Mouse (Mus musculus): ENCODE results near the gene Gpr156. TPM values are rescaled to one million over a fixed set of nuclear protein-coding genes. Genes with fewer than 3 reads are reported as not detected.
A peak's percentile ranks its signal among the peaks of the same experiment; 100 is the strongest.

The Gpr156 gene
- total and polyA plus RNA-seq, 3 experiments, result 0.08 to 0.09 TPM; not detected in 1

GRCm38 (mm10) chr16:37945031-37945796 lies 28.9 kb downstream of the Gpr156 start:
- Histone ChIP-seq H3K9me3 (replicated peaks; ENCODE audit: low read length) (no peaks in the 10 kb centered on the region), H3K27me3 (replicated peaks) (no peaks in the 10 kb centered on the region), H3K4me3 (replicated peaks in 1 of 3; ENCODE audit: low read depth in 2 of 3, low read length in 2 of 3, poor library complexity in 1 of 3) (no peak overlapping the region), H3K27ac (ENCODE audit: insufficient read depth, low read depth) (no peak overlapping the region), H3K79me2 (replicated peaks; ENCODE audit: control insufficient read depth, extremely low read depth, insufficient read depth, poor library complexity, severe bottlenecking) (no peaks in the 10 kb centered on the region), H3K4me2 (ENCODE audit: insufficient read depth, low read depth, poor library complexity, severe bottlenecking) (no peak overlapping the region), H3K4me1 (ENCODE audit: control insufficient read depth in 1 of 2, insufficient read depth in 2 of 2) (peaks cover 1 to 5% of the 10 kb centered on the region in 2 experiments; a peak in 2 of 4 replicates), H3K36me3 (replicated peaks in 1 of 2; ENCODE audit: control insufficient read depth in 1 of 2, insufficient read depth in 1 of 2, low read length in 1 of 2) (no peaks in the 10 kb centered on the region), H3K9ac (ENCODE audit: insufficient read depth, low read depth) (no peak overlapping the region)
- DNase-seq (ENCODE audit: extremely low read depth), result no peak
- in situ Hi-C loops (cut with MboI; ENCODE audit: low pct_ligation_motif_present, low pct_unique_long_range_greater_than_20kb, low sequenced_read_pairs) (loop anchor here (5.0 to 10.0 kb wide), 2 partner anchors 128 to 250 kb away; no protein-coding TSS in a partner anchor), dilution Hi-C loops (cut with MboI; ENCODE audit: extremely low pct_ligation_motif_present, extremely low pct_unique_long_range_greater_than_20kb, low sequenced_read_pairs) (no loop called here)
- TF ChIP-seq GABPA (IDR thresholded peaks at IDR 0.05; ENCODE audit: insufficient replicate concordance, low read depth, low read length) (no peak), CHD2 (IDR thresholded peaks at IDR 0.05; ENCODE audit: low read length) (no peak)

DNA sequence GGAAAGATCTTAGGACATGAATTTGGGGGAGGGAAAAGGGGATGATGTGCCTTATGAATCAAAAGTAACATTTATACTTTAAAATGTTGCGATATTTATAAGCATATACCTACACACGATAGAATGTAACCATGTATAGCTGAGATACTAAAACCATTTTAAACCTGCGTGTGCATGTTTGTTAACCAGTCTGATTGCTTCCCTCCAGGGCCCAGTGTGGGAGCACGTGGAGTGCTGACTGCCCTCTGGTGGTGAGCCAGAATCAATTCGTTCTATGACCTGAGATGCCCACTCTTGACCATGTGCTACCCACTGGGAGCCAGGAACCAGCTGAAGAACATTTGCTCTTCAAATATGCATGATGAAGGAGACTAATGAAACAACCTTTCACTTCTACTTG lies 30.9 kb downstream of the Gpr156 start:
- no peaks in the 10 kb centered on the region for H3K27me3 ChIP-seq (replicated peaks)
- H3K36me3 ChIP-seq (replicated peaks in 1 of 2; ENCODE audit: control insufficient read depth in 1 of 2, insufficient read depth in 1 of 2, low read length in 1 of 2), result no peaks in the 10 kb centered on the region
- in situ Hi-C loops (cut with MboI; ENCODE audit: low pct_ligation_motif_present, low pct_unique_long_range_greater_than_20kb, low sequenced_read_pairs), result loop anchor here (5.0 to 10.0 kb wide), 2 partner anchors 130 to 252 kb away; no protein-coding TSS in a partner anchor
- H3K4me1 ChIP-seq (ENCODE audit: control insufficient read depth in 1 of 2, insufficient read depth in 2 of 2), result peaks cover 0 to 5% of the 10 kb centered on the region in 2 experiments; a peak in 2 of 4 replicates
- no peak overlapping the region for H3K4me2 ChIP-seq (ENCODE audit: insufficient read depth, low read depth, poor library complexity, severe bottlenecking)
- no peaks in the 10 kb centered on the region for H3K9me3 ChIP-seq (replicated peaks; ENCODE audit: low read length)
- H3K27ac ChIP-seq (ENCODE audit: insufficient read depth, low read depth), result no peak overlapping the region
- no peak overlapping the region for H3K9ac ChIP-seq (ENCODE audit: insufficient read depth, low read depth)
- DNase-seq (ENCODE audit: extremely low read depth), result peak; percentile 78
- dilution Hi-C loops (cut with MboI; ENCODE audit: extremely low pct_ligation_motif_present, extremely low pct_unique_long_range_greater_than_20kb, low sequenced_read_pairs), result no loop called here
- H3K4me3 ChIP-seq (replicated peaks in 1 of 3; ENCODE audit: low read depth in 2 of 3, low read length in 2 of 3, poor library complexity in 1 of 3), result no peak overlapping the region
- no peaks in the 10 kb centered on the region for H3K79me2 ChIP-seq (replicated peaks; ENCODE audit: control insufficient read depth, extremely low read depth, insufficient read depth, poor library complexity, severe bottlenecking)
- TF ChIP-seq IRF4 (IDR thresholded peaks at IDR 0.05; ENCODE audit: low read depth, low read length) (peak; percentile 42; the same call in 1 of the 2 replicates), MEF2A (IDR thresholded peaks at IDR 0.05; ENCODE audit: borderline replicate concordance, low read depth, low read length) (no peak), JUN (IDR thresholded peaks at IDR 0.05; ENCODE audit: insufficient read depth, low read depth, low read length) (peak; percentile 16; the same call in 1 of the 2 replicates), POLR2AphosphoS2 (IDR thresholded peaks at IDR 0.05; ENCODE audit: low read depth, low read length) (no peak), KAT2A (IDR thresholded peaks at IDR 0.05; ENCODE audit: insufficient replicate concordance, low read length) (0 out of 2 replicates have a peak, but pooled peaks have one; percentile 29), UBTF (IDR thresholded peaks at IDR 0.05; ENCODE audit: low read depth, low read length) (no peak), HCFC1 (IDR thresholded peaks at IDR 0.05; ENCODE audit: low read depth, low read length) (peak; percentile 14; the same call in 1 of the 2 replicates), RCOR1 (conservative IDR thresholded peaks at IDR 0.05; ENCODE audit: low read depth, low read length) (no peak), GABPA (IDR thresholded peaks at IDR 0.05; ENCODE audit: insufficient replicate concordance, low read depth, low read length) (no peak), USF2 (conservative IDR thresholded peaks at IDR 0.05; ENCODE audit: low read depth, low read length) (0 out of 2 replicates have a peak, but pooled peaks have one; percentile 21), JUND (conservative IDR thresholded peaks at IDR 0.05; ENCODE audit: low read depth, low read length) (peak; percentile 52), ETS1 (conservative IDR thresholded peaks at IDR 0.05; ENCODE audit: low read depth, low read length) (0 out of 2 replicates have a peak, but pooled peaks have one; percentile 24), PAX5 (IDR thresholded peaks at IDR 0.05; ENCODE audit: low read length) (no peak), POLR2A (IDR thresholded peaks at IDR 0.05; ENCODE audit: low read depth, low read length) (no peak), ZC3H11A (IDR thresholded peaks at IDR 0.05; ENCODE audit: low read depth, low read length) (peak; percentile 89), ZMIZ1 (IDR thresholded peaks at IDR 0.05; ENCODE audit: low read depth, low read length) (no peak), MYC (IDR thresholded peaks at IDR 0.05; ENCODE audit: low read depth, low read length) (peak; percentile 100), EP300 (IDR thresholded peaks at IDR 0.05; ENCODE audit: low read length) (0 out of 2 replicates have a peak, but pooled peaks have one; percentile 29), RAD21 (IDR thresholded peaks at IDR 0.05; ENCODE audit: low read depth, low read length) (peak; percentile 83), BHLHE40 (IDR thresholded peaks at IDR 0.05; ENCODE audit: low read depth, low read length) (peak; percentile 74), TCF12 (IDR thresholded peaks at IDR 0.05; ENCODE audit: low read depth, low read length) (0 out of 2 replicates have a peak, but pooled peaks have one; percentile 19), MAFK (IDR thresholded peaks at IDR 0.05; ENCODE audit: insufficient replicate concordance, low read length) (0 out of 2 replicates have a peak, but pooled peaks have one; percentile 46), ZKSCAN1 (IDR thresholded peaks at IDR 0.05; ENCODE audit: borderline replicate concordance, low read depth, low read length) (no peak), TBP (conservative IDR thresholded peaks at IDR 0.05; ENCODE audit: low read depth, low read length) (no peak), NELFE (IDR thresholded peaks at IDR 0.05; ENCODE audit: low read depth, low read length) (peak; percentile 52; the same call in 1 of the 2 replicates), CHD2 (IDR thresholded peaks at IDR 0.05; ENCODE audit: low read length) (no peak), MXI1 (IDR thresholded peaks at IDR 0.05; ENCODE audit: low read depth, low read length) (peak; percentile 88), USF1 (IDR thresholded peaks at IDR 0.05; ENCODE audit: low read depth, low read length) (peak; percentile 41), ELF1 (IDR thresholded peaks at IDR 0.05; ENCODE audit: low read depth, low read length) (peak; percentile 53)

All from CH12.LX (cell line).